Mouse (Mus musculus): ENCODE measurements around the gene Krtap1-5.
"Not testable (repeated sequence)": the region's sequence is repeated elsewhere in the genome, so short reads cannot be mapped to it uniquely, and the experiment has no call there.

The Krtap1-5 gene

DNA sequence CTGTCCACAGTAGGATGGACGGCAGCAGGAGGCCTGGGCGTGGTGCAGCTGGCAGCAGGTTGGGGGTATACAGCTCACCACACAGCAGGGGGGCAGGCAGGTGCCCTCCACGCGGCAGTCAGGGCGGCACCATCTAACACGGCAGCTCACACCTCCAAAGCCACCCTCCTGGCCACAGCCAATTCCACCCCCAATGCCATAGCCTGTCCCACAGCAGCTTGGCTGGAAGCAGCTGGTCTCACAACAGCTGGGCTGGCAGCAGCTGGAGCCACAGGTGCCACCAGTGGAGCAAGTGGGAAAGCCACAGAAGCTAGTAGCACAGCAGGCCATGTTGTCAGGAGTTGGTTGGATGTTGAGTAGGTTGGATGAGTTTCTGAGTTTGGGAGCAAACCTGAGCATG lies at the start of gene Krtap1-5:
Krtap1-5 (minus strand) TSS at position 381 of the 400 bp plus-strand sequence.
- DNase-seq (ENCODE audit: low spot score) = no peak

DNA sequence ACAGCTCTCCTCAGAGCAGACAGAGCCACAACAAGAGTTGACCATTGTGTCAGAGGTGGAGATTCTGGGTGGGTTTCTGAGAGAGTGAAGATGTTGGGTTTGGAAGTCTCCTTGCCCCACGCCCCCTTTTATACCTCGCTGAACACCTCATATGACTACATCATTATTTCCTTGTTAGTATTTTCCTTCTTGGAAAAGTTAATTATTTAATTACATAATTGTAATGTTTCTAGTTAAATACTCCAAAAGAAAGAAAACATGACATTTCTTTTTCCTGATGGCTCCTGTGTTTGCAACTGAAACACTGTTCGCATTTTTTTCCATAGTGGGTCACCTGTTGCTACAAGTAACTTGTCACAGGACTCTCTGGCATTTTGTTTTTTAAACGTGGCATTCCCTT lies 47.3 kb upstream of the Krtap1-5 start, which contains the start of gene Krtap4-1:
Krtap4-1 (minus strand) TSS at position 101 of the 400 bp plus-strand sequence.
- no peak for DNase-seq (ENCODE audit: low spot score)

GRCm38 (mm10) chr11:99620335-99620734 lies 39.5 kb upstream of the Krtap1-5 start, which contains the start of gene Gm11562:
Gm11562 (minus strand) TSS chr11:99620435.
- DNase-seq (ENCODE audit: low spot score) = no peak

DNA sequence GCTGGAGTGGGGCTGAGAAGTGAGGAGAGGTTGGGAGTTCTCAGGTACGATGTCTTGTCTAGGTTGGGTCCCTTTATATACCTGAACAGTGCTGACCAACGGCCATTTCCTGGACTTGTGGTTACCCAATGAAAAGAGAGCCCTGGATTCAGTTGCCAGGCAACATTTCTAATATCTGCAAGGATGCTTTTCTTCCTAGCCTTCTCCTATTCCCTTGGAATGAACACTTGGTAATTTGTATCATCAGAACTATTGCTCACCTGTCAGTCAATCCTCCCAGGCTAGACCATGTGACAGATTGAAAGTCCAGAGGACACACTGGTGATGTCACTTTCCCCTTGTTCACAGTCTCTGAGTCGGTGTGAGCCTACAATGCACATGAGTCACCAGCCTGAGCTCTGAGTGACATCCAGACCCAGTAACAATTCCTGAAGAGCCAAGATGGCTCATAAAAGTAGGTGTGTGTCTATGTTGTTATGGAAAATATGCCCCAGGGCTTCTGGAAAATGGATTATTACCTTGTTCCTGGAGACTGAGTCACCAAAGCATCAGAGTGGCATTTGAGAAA lies 34.1 kb upstream of the Krtap1-5 start, which contains the start of gene Krtap2-4:
Krtap2-4 (minus strand) TSS at position 51 of the 568 bp plus-strand sequence.
- no peak for DNase-seq (ENCODE audit: low spot score)

DNA sequence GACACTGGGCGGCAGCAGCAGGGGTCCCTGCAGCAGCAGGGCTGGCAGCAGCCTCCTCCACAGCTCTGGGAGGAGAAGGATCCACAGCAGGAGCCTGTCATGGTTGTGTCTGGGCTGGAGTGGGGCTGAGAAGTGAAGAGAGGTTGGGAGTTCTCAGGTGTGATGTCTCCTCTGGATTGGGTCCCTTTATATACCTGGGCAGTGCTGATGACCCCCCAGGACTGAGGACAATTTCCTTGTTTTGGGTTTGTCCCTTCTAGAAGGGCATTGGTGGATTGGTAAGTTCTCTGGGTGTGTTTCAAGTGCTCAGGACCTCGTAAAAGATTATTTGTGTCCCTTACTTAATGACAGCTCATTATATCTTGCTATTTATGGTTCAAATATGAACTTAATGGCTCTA lies 29.3 kb upstream of the Krtap1-5 start, which contains the start of gene Gm11937:
Gm11937 (minus strand) TSS at position 101 of the 400 bp plus-strand sequence.
- DNase-seq (ENCODE audit: low spot score) = not testable (repeated sequence)

- DNase-seq (ENCODE audit: low spot score) = no peak
Observed at GRCm38 (mm10) chr11:99609126-99609525, 28.3 kb upstream of the Krtap1-5 start.

DNA sequence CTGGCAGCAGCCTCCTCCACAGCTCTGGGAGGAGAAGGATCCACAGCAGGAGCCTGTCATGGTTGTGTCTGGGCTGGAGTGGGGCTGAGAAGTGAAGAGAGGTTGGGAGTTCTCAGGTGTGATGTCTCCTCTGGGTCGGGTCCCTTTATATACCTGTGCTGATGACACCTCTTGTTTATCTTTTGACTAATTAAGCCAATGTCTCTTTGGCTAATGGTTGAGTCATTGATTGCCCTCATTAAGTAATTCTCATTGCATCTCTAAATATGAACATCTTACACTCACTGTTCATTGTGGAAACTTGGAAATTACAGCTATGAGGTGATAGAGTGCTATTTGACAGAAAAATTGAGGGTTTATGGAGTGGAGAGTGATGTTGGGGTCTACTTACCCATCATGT lies 22.4 kb upstream of the Krtap1-5 start, which contains the start of gene Gm11938:
Gm11938 (minus strand) TSS at position 101 of the 400 bp plus-strand sequence.
- DNase-seq (ENCODE audit: low spot score) = not testable (repeated sequence)

GRCm38 (mm10) chr11:99597742-99598141 lies 16.9 kb upstream of the Krtap1-5 start, which contains the start of gene Krtap9-3:
Krtap9-3 (minus strand) TSS chr11:99598105.
- not testable (repeated sequence) for DNase-seq (ENCODE audit: low spot score)

DNA sequence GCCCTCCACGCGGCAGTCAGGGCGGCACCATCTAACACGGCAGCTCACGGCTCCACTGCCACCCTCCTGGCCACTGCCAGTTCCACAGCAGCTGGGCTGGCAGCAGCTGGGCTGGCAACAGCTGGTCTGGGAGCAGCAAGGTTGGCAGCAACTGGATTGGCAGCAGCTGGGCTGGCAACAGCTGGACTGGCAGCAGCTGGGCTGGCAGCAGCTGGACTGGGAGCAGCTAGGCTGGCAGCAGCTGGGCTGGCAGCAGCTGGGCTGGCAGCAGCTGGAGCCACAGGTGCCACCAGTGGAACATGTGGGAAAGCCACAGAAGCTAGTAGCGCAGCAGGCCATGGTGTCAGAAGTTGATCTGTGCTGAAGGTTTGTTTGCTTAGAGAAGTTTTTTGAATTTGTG lies 10.2 kb upstream of the Krtap1-5 start, which contains the start of gene Krtap1-3:
Krtap1-3 (minus strand) TSS at position 359 of the 400 bp plus-strand sequence.
- DNase-seq (ENCODE audit: low spot score) = no peak

- DNase-seq (ENCODE audit: low spot score) = no peak
Observed at GRCm38 (mm10) chr11:99585096-99585495, 4.3 kb upstream of the Krtap1-5 start.

DNA sequence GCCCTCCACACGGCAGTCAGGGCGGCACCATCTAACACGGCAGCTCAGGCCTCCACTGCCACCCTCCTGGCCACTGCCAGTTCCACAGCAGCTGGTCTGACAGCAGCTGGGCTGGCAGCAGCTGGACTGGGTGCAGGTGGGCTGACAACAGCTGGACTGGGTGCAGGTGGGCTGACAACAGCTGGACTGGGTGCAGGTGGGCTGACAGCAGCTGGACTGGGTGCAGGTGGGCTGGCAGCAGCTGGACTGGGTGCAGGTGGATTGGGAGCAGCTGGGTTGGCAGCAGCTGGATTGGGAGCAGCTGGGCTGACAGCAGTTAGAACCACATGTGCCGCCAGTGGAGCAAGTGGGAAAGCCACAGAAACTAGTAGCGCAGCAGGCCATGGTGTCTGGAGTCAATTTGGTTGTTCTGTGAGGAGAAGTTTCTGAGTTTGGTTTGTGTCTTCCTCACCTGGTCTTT lies 2.5 kb upstream of the Krtap1-5 start, which contains the start of gene Krtap1-4:
Krtap1-4 (minus strand) TSS at position 410 of the 460 bp plus-strand sequence.
- DNase-seq (ENCODE audit: low spot score) = no peak

DNA sequence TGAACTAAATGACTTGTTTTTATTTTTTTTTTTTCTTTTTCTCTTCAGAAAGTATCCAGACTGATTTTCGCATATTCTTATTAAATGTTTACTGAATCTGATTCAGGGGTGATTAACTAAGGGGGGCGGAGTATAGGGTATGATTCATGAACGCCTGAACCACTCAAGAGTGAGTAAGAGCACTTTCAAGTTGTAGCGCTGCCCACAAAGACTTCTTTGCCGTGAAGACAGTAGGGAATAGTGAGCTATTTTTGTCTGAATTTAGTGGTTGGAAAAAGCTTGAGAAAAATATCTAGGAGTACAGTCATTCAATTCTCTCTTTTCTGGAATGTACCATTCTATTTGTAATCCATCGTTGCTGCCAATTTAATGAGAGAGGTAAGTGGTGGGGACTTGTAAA lies 748 bp upstream of the Krtap1-5 start:
- no peak for DNase-seq (ENCODE audit: low spot score)

DNA sequence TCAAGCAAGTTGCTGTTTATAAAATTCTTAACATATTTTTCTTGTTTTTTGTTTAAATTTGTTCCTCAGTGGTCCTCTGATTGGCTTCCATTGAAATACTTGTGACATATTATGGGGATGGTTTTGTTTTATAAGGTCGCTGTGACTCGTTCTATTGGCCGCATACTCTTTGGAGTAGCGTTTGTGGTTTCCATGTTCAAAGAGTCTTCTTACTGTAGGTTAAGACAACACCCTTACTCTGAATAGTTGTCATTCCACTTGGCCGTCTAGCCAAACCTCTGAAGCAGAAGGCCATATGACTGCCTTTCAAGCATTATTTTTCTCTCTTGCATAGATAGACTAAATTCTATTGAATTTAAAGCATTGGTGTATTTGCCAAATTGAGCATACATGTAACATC lies 235 bp upstream of the Krtap1-5 start:
- DNase-seq (ENCODE audit: low spot score) = no peak

- DNase-seq (ENCODE audit: low spot score) = peak; percentile 91
Observed at GRCm38 (mm10) chr11:99574106-99574505, 6.7 kb downstream of the Krtap1-5 start.

DNA sequence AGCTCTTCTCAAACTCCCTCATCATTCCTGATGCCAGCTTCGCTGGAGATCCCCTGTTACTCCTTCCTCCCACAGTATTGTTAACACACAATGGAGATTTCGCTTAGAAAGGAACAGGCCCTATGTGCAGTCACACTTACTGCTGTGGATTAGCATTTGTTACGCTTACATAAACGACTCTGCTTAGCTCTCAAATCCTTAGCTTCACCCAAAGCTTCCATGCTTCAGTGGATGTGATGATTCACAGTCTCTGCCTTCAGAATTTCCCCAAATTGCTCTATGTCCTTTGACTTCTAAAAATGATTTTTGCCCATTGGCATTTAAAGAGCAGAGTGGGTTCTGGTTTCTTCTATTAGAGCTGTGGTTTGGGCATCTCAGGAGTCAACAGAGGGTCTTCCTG lies 7.7 kb downstream of the Krtap1-5 start:
- DNase-seq (ENCODE audit: low spot score) = no peak

- DNase-seq (ENCODE audit: low spot score) = no peak
Observed at GRCm38 (mm10) chr11:99566530-99566929, 14.3 kb downstream of the Krtap1-5 start, which contains the start of gene Krtap3-1. Krtap3-1 (minus strand) TSS chr11:99566630.

DNA sequence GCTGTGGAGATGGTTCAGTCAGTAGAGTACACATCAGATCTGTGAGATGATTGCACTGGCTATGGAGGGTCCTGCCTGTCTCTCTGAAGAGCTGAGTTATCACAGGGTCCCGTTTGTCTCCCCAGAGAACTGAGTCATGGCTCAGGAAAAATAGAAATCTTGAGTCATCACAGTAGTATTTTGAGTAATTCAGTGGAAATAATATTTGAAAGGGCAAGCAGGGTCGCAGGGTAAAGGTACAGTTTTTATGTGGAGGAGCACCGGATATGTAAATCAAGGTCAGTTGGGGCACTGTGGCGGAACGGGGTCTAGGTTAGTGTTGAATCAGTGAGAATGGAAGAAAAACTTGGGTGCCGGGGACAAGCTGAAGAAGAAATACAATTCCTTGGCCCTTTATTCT lies 18.2 kb downstream of the Krtap1-5 start:
- no peak for DNase-seq (ENCODE audit: low spot score)

GRCm38 (mm10) chr11:99559366-99559765 lies 21.4 kb downstream of the Krtap1-5 start, which contains the start of gene Gm11939:
Gm11939 (minus strand) TSS chr11:99559466.
- DNase-seq (ENCODE audit: low spot score) = no peak

- no peak for DNase-seq (ENCODE audit: low spot score)
Observed at GRCm38 (mm10) chr11:99557976-99558745, 22.7 kb downstream of the Krtap1-5 start.

- no peak for DNase-seq (ENCODE audit: low spot score)
Observed at GRCm38 (mm10) chr11:99556753-99557152, 24.1 kb downstream of the Krtap1-5 start, which contains the start of gene Krtap3-2. Krtap3-2 (minus strand) TSS chr11:99556853.

DNA sequence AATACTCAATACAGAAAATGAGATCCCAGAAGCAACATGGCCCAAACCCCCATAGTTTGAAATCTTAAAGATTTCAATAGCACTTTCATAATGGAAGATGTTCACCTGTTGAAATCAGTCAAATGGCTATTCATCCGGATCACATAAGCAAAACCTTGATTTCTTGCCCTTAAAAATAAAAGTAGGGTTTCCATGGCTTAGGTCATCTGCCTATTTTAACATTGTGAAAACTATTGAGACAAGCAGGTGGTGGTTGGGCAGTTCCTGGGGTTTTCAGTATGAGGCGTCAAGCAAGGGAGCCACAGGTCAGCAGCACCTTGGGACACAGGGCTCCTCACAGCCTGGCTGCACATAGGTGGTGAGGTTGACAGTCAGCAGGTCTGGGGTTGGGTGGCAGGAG lies 24.6 kb downstream of the Krtap1-5 start:
- no peak for DNase-seq (ENCODE audit: low spot score)

- no peak for DNase-seq (ENCODE audit: low spot score)
Observed at GRCm38 (mm10) chr11:99550765-99551164, 30.1 kb downstream of the Krtap1-5 start, which contains the start of gene Krtap3-3. Krtap3-3 (minus strand) TSS chr11:99550865.

Data from embryo, embryonic 10.5 days (tissue).